In the genomic region with DNA sequence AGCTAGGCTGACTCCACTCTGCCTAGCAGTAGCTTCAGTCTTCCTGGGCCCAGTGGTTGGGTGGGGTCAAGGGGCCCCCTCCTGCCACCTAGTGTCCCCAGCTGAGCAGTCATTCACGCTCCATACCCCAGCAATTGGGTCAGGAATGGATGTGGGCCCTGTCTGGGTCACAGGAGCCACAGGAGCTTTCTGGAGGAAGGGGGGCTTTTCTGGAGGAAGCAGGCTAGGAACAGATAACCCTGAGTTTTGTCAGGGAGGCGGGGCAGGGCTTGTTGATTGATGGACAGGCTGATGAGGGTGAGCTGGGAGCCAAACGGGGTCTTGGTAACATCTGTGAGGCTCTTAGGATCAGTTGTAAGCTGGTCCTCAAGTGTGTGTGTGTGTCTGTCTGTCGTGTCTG, we compare ENCODE assay signal across 15 mouse cellular contexts. TPM values are rescaled to one million over a fixed set of nuclear protein-coding genes. Genes with fewer than 3 reads are reported as not detected.
DNase-seq lines count a peak whose midpoint lies in the region; ATAC-seq and TF ChIP-seq lines count a peak whose summit lies in the region.
"Had no signal": no experiment of that assay in that cellular context is flagged by ENCODE, and none has a peak within 500 bp of the region (broad histone marks: within the 10 kb centered on the region; RNA-seq: fewer than 3 reads in every experiment).

No protein-coding gene starts in this region.

- no peaks in the 10 kb centered on the region for H3K9me3 ChIP-seq in heart, embryonic 11.5 days (replicated peaks; ENCODE audit: control insufficient read depth, low read length)
- no peaks in the 10 kb centered on the region for H3K9me3 ChIP-seq in liver, embryonic 12.5 days (replicated peaks)
- H3K9me3 ChIP-seq: heart, embryonic 15.5 days; neural tube, embryonic 12.5 days had no signal

- ATAC-seq in heart, embryonic 11.5 days (replicated peaks; ENCODE audit: insufficient number of reproducible peaks, low FRiP score, low TSS enrichment), result no peak
- no peak for ATAC-seq in liver, embryonic 12.5 days
- no peak for ATAC-seq in frontal cortex, adult (ENCODE audit: low TSS enrichment)
- ATAC-seq: hindbrain, embryonic 16.5 days had no signal

- peak overlapping the region; percentile 27; the same call in 1 of the 2 replicates for H3K4me2 ChIP-seq in heart, embryonic 11.5 days
- peak overlapping the region; percentile 91 for H3K4me2 ChIP-seq in liver, embryonic 12.5 days
- H3K4me2 ChIP-seq: heart, embryonic 15.5 days; neural tube, embryonic 12.5 days had no signal

- peaks cover 32% of the 10 kb centered on the region for H3K4me1 ChIP-seq in heart, embryonic 11.5 days (ENCODE audit: control insufficient read depth, insufficient read depth, low read length)
- peaks cover 74% of the 10 kb centered on the region for H3K4me1 ChIP-seq in thymus, adult 2 months (replicated peaks; ENCODE audit: control insufficient read depth, insufficient read depth, low read length)
- H3K4me1 ChIP-seq in liver, embryonic 12.5 days, result peaks cover 99% of the 10 kb centered on the region
- H3K4me1 ChIP-seq: neural tube, embryonic 12.5 days had no signal

- H3K27ac ChIP-seq in heart, embryonic 11.5 days (ENCODE audit: low read depth, low read length), result peak overlapping the region; percentile 82
- peak overlapping the region; percentile 4 for H3K27ac ChIP-seq in thymus, adult 2 months (ENCODE audit: control insufficient read depth, insufficient read depth, low read length)
- peak overlapping the region; percentile 99 for H3K27ac ChIP-seq in liver, embryonic 12.5 days
- H3K27ac ChIP-seq in gastrocnemius, adult 2 months, result no peak overlapping the region
- H3K27ac ChIP-seq: heart, embryonic 15.5 days; neural tube, embryonic 12.5 days had no signal

- DNase-seq in heart, postnatal 4 days, result no peak
- no peak for DNase-seq in thymus, adult 2 months
- DNase-seq in thymus, postnatal 36 days, result no peak
- no peak for DNase-seq in gastrocnemius, adult 2 months
- DNase-seq: cerebellum, adult 11-12 months; kidney, adult 9 months; layer of hippocampus, postnatal 36 days; lung, postnatal 36 days; thymus, postnatal 4 days had no signal

- no peak overlapping the region for H3K9ac ChIP-seq in heart, embryonic 11.5 days (ENCODE audit: low read depth, low read length)
- peak overlapping the region; percentile 75 for H3K9ac ChIP-seq in liver, embryonic 12.5 days
- H3K9ac ChIP-seq: heart, embryonic 15.5 days; neural tube, embryonic 12.5 days had no signal

- H3K27me3 ChIP-seq in heart, embryonic 11.5 days (ENCODE audit: control insufficient read depth, insufficient read depth, low read length), result no peaks in the 10 kb centered on the region
- H3K27me3 ChIP-seq in thymus, adult 2 months (ENCODE audit: control insufficient read depth, insufficient read depth, low read length), result no peaks in the 10 kb centered on the region
- no peaks in the 10 kb centered on the region for H3K27me3 ChIP-seq in liver, embryonic 12.5 days (replicated peaks)
- H3K27me3 ChIP-seq: heart, embryonic 15.5 days; neural tube, embryonic 12.5 days had no signal

- H3K36me3 ChIP-seq in heart, embryonic 11.5 days (ENCODE audit: control insufficient read depth, insufficient read depth, low read length), result peaks cover 18% of the 10 kb centered on the region
- H3K36me3 ChIP-seq in thymus, adult 2 months (ENCODE audit: control insufficient read depth, insufficient read depth, low read length), result peaks cover 39% of the 10 kb centered on the region
- H3K36me3 ChIP-seq in liver, embryonic 12.5 days, result peaks cover 64% of the 10 kb centered on the region

- TF ChIP-seq POLR2A in thymus, adult 2 months (IDR thresholded peaks at IDR 0.05; ENCODE audit: control insufficient read depth, extremely low read depth, insufficient read depth, low read length, poor library complexity), result no peak

- 52% methylated on average over 4 of the region's 4 CpGs for WGBS in heart, embryonic 11.5 days (ENCODE audit: insufficient replicate concordance)
- 41% methylated on average over 4 of the region's 4 CpGs for WGBS in thymus, adult 2 months
- WGBS in liver, embryonic 12.5 days (ENCODE audit: insufficient replicate concordance), result 14% methylated on average over 4 of the region's 4 CpGs

- H3K4me3 ChIP-seq in heart, embryonic 11.5 days (ENCODE audit: low read depth, low read length), result no peak overlapping the region
- H3K4me3 ChIP-seq in thymus, adult 2 months (ENCODE audit: control insufficient read depth, insufficient read depth, low read length), result no peak overlapping the region
- peak overlapping the region; percentile 31; the same call in 1 of the 2 replicates for H3K4me3 ChIP-seq in liver, embryonic 12.5 days
- H3K4me3 ChIP-seq in gastrocnemius, adult 2 months, result no peak overlapping the region
- H3K4me3 ChIP-seq: heart, embryonic 15.5 days; neural tube, embryonic 12.5 days had no signal

- intact Hi-C loops in gastrocnemius, adult 2 months (cut with DNase I), result no loop called here

- no peak for TF ChIP-seq CTCF in thymus, adult 2 months (IDR thresholded peaks at IDR 0.05; ENCODE audit: borderline replicate concordance, control insufficient read depth, extremely low read depth, insufficient read depth, low read length, poor library complexity)
- TF ChIP-seq CTCF in gastrocnemius, adult 2 months (IDR thresholded peaks at IDR 0.05), result no peak; the same call in 1 of the 2 replicates

RNA-seq across cellular contexts. Expression of gene Rbm38, which starts 16.3 kb away (rescaled TPM):
- polyA plus RNA-seq in heart, embryonic 11.5 days (2014; fragmentation: Nextera tagmentation; extraction: Ambion mirVana), result 161 and 169 TPM in 2 replicates
- 100 to 1,000 TPM; 112 to 126 TPM for total RNA-seq in heart, postnatal 4 days (2021)
- 1,267 and 1,290 TPM in 2 replicates for polyA plus RNA-seq in thymus, adult 2 months (2012; rRNA removed)
- 305 and 313 TPM in 2 replicates for polyA plus RNA-seq in liver, embryonic 12.5 days (2016; fragmentation: Nextera tagmentation; extraction: Ambion mirVana)
- 100 to 1,000 TPM; 181 to 246 TPM for total RNA-seq in gastrocnemius, adult 2 months (2021)

RNA-seq across cellular contexts. Expression of gene Rae1, which starts 36.7 kb away (rescaled TPM):
- 114 and 118 TPM in 2 replicates for polyA plus RNA-seq in heart, embryonic 11.5 days (2014; fragmentation: Nextera tagmentation; extraction: Ambion mirVana)
- 10 to 100 TPM; 55.9 to 60.3 TPM for total RNA-seq in heart, postnatal 4 days (2021)
- polyA plus RNA-seq in thymus, adult 2 months (2012; rRNA removed), result 111 and 122 TPM in 2 replicates
- polyA plus RNA-seq in liver, embryonic 12.5 days (2016; fragmentation: Nextera tagmentation; extraction: Ambion mirVana), result 117 and 119 TPM in 2 replicates
- 10 to 100 TPM; 12.4 to 14.4 TPM for total RNA-seq in gastrocnemius, adult 2 months (2021)

RNA-seq across cellular contexts. Expression of gene Spo11, which starts 59.1 kb away (rescaled TPM):
- 0.17 and 0.19 TPM in 2 replicates for polyA plus RNA-seq in heart, embryonic 11.5 days (2014; fragmentation: Nextera tagmentation; extraction: Ambion mirVana)
- total RNA-seq in heart, postnatal 4 days (2021), result not detected
- 101 and 126 TPM in 2 replicates for polyA plus RNA-seq in thymus, adult 2 months (2012; rRNA removed)
- 0.10 TPM in 1 of 2 replicates, not detected in the other for polyA plus RNA-seq in liver, embryonic 12.5 days (2016; fragmentation: Nextera tagmentation; extraction: Ambion mirVana)
- total RNA-seq in gastrocnemius, adult 2 months (2021), result not detected
- total RNA-seq: layer of hippocampus, postnatal 36 days had no signal
- polyA plus RNA-seq: heart, embryonic 15.5 days had no signal

Comparison
In these comparisons a context has a peak if more than half of its experiments do, and no peak if none do; other contexts are left out.
1. RNA of gene Spo11, which starts 59.1 kb away (polyA plus RNA-seq): 101 to 126 TPM in thymus, adult 2 months; 0.17 to 0.19 TPM in heart, embryonic 11.5 days and 0.10 TPM in liver, embryonic 12.5 days; every median in the first group is over 10 times any median in the second.